Mouse (Mus musculus) urinary bladder, adult 18-20 months (tissue): ENCODE results near the gene Ccdc116.
A peak's percentile ranks its signal among the peaks of the same experiment; 100 is the strongest.
"Not testable (repeated sequence)": the region's sequence is repeated elsewhere in the genome, so short reads cannot be mapped to it uniquely, and the experiment has no call there.

Experiments
- DNase-seq, 2 experiments: peaks; one replicate each; pipeline ENCODE4 v3.0.0; 2022; ENCODE audit warnings: low spot score in 2 of 2, mixed read lengths in 2 of 2

Gene Ccdc116

DNA sequence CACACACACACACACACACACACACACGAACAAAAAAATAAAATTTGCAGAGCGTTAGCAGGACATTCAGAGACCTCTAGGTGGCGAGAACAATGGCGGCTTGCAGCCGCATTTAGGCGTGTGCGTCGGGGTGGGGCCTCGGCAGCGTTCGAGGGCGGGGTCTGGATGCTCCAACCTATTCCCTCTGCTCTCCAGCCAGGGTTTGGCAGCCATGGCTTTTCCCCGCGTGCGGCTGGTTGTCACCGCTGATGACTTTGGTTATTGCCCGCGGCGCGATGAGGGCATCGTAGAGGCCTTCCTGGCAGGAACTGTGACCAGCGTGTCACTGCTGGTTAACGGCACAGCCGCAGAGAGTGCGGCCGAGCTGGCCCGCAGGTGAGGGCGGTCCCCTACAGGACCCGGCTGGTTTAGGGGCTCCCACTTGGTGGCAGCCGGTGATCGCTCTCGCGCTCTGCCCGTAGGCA is at the start of gene Ccdc116:
TSS of gene Ccdc116 (minus strand) at position 458 of the 464 bp plus-strand sequence.
- DNase-seq, result peak in 1 of 2 experiments; percentile 55

GRCm38 (mm10) chr16:17193823-17194222 is 46.8 kb upstream of the Ccdc116 start:
- DNase-seq, result no peak

DNA sequence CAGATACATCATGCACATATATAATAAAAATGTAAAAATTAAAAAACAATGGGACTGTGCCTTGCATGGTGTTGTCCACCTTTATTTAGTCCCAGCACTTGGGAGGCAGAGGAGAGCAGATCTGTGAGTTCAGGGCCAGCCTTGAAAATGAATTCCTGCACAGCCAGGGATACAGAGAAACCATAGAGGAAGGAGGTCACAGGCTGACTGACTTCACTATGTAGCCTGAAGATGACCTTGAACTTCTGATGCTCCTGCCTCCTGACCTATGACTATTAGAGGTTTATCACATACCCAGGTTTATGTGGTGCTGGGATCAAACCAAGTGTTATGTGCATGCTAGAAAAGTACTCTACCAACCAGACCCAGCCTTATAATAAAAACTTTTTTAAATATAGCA is 38.4 kb upstream of the Ccdc116 start:
- no peak for DNase-seq

GRCm38 (mm10) chr16:17183003-17183402 is 36.0 kb upstream of the Ccdc116 start:
- DNase-seq, result no peak

GRCm38 (mm10) chr16:17182136-17182535 is 35.1 kb upstream of the Ccdc116 start:
- DNase-seq, result no peak

- DNase-seq, result no peak
Observed at GRCm38 (mm10) chr16:17181382-17181781, 34.4 kb upstream of the Ccdc116 start.

- no peak for DNase-seq
Observed at GRCm38 (mm10) chr16:17179706-17180105, 32.7 kb upstream of the Ccdc116 start.

- DNase-seq, result no peak
Observed at GRCm38 (mm10) chr16:17177623-17178170, 30.7 kb upstream of the Ccdc116 start.

- no peak for DNase-seq
Observed at GRCm38 (mm10) chr16:17175765-17176164, 28.7 kb upstream of the Ccdc116 start.

DNA sequence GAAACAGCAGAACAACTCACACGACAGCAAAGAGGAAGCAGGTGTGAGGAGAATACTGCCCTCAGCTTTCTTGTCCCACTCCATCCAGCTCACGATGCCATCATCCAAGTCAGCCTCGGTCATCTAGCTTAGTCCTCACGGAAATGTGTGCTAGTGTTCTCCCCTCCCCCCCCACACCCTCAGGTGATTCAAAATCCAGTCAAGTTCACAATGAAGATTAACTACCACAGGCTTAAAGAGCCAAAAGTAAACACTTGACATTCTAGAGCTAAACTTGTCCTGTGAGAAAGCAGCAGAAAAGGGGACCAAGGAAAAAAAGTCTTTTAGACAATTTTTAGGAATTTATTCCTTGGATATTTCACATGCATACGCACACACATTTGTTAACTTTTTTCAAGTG is 21.0 kb upstream of the Ccdc116 start:
- DNase-seq, result no peak

GRCm38 (mm10) chr16:17167179-17167578 is 20.1 kb upstream of the Ccdc116 start:
- DNase-seq, result no peak

GRCm38 (mm10) chr16:17165478-17165877 is 18.4 kb upstream of the Ccdc116 start:
- DNase-seq, result not testable (repeated sequence)

- DNase-seq, result no peak
Observed at GRCm38 (mm10) chr16:17154346-17154745, 7.3 kb upstream of the Ccdc116 start.

DNA sequence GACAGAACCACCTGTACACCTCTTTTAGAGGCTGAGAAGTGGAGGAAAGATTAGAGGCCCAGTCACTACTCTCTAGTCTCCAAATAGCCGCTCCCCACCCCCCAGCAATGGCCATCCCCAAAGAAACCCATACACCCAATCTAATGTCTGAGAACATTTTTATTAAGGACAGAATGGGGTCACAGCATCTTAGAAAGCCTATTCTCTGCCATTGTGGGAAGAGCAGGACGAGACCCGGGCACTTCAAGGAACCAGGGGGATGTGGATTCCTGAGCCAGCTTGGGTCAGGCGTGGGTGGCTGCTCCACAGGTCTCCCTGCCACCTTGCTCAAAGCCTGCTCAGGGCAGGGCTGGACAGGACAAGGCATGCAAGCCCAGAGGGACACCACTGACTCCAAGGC is 4.8 kb upstream of the Ccdc116 start:
- no peak for DNase-seq

DNA sequence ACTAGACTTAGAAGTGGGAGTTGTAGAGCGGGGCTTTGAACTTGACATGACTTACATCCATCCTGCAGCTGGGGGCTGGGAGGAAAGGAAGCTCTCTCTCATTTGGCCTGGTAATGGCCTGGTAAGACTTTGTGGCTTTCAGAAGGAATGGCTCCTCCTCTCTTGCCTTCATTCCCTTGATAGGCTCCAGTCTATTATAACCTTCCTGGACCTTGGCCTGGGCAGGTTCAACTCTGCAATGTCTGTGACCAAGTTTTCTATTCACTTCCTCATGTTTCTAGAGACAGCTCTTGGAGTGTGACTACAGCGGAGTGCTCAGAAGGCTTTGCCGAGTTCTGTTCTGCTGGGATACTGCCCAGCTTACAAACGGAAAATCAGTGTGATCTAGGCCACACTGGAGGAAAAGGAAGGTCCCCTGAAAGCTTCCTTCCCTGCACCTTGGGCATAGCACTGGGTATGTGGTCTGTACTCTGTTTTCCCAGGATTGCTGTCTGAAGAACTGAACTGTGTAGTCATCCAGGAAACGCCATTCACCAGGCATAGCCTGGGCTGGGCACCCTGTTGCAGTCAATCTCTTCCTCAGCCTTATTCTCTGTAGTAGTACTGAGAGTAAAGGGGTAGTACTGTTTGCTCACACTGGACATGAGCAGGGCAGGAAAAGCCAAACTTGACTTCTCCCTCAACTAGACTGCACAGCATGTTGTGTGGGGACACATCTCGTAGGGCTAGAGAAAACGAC is 3.7 kb upstream of the Ccdc116 start:
- no peak for DNase-seq

- DNase-seq, result peak in 1 of 2 experiments; percentile 12
Observed at GRCm38 (mm10) chr16:17148084-17148483, 1.1 kb upstream of the Ccdc116 start.

GRCm38 (mm10) chr16:17147391-17147929 is 431 bp upstream of the Ccdc116 start:
- no peak for DNase-seq

- no peak for DNase-seq
Observed at GRCm38 (mm10) chr16:17144339-17144738, 2.7 kb downstream of the Ccdc116 start, which contains the start of gene Ydjc. Ydjc (plus strand) TSS chr16:17144621.

- no peak for DNase-seq
Observed at GRCm38 (mm10) chr16:17137355-17137754, 9.7 kb downstream of the Ccdc116 start.

GRCm38 (mm10) chr16:17132906-17133200 is 14.2 kb downstream of the Ccdc116 start:
- DNase-seq, result no peak

GRCm38 (mm10) chr16:17132089-17132905 is 14.7 kb downstream of the Ccdc116 start, which contains the start of gene Sdf2l1:
Sdf2l1 (minus strand) TSS chr16:17132383.
- DNase-seq, result peak; percentile 91 to 94
